Mouse (Mus musculus) MEL-GATA-1-ER (cell line): Measurements from ENCODE around the gene Negr1.

Experiments
- DNase-seq: peaks from one replicate; pipeline ENCODE4 v3.0.0-alpha.2; 2012; ENCODE audit warnings: low read depth; ENCODE audit errors: extremely low read depth

Negr1 gene

DNA sequence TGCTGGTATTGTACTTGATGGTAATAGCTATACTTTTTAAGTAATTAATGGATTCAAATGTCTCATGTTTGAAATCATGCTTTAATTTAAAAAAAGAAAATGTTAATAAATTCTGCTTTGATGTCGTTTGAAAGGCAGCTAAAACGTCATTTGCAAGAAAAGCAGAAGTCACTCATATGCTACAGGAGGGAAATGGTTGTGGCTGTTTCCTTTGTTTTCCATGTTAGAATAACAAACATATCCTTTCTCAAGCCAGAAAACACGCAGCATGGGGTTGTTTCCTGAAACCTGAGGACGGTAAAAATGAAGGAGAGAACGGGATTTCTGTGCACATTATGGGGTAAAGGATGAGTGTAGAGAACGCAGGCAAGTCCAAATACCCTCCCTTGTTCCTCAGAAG is 798.2 kb downstream of the Negr1 start:
- no peak for DNase-seq
